Mouse (Mus musculus) stomach, embryonic 15.5 days (tissue): ENCODE results near the gene Aox4. TPM values are rescaled to one million over a fixed set of nuclear protein-coding genes. Genes with fewer than 3 reads are reported as not detected.

ENCODE experiments used
- ATAC-seq: fragments of 200-750 bp; cut with Nextera tagmentation; 2 replicates; pipeline ENCODE4 v1.8.0; 2017; ENCODE audit warnings: low read depth, moderate number of reproducible peaks, moderate TSS enrichment; ENCODE audit not compliant: insufficient read depth, low FRiP score
- H3K27ac ChIP-seq: fragments of 300-500 bp; sonication (generic); 2 replicates; pipeline ENCODE4 v1.5.1; 2015; ENCODE audit warnings: mild to moderate bottlenecking, inconsistent platforms
- H3K27me3 ChIP-seq: fragments of 300-500 bp; sonication (generic); replicated peaks from 2 replicates; pipeline ENCODE4 v1.6.1; 2015; ENCODE audit warnings: inconsistent platforms
- H3K36me3 ChIP-seq: fragments of 300-500 bp; sonication (generic); 2 replicates; pipeline ENCODE4 v1.6.1; 2015; ENCODE audit warnings: inconsistent platforms
- H3K4me1 ChIP-seq: fragments of 300-500 bp; sonication (generic); 2 replicates; pipeline ENCODE4 v1.6.1; 2015; ENCODE audit warnings: inconsistent platforms
- H3K4me2 ChIP-seq: fragments of 300-500 bp; sonication (generic); 2 replicates; pipeline ENCODE4 v1.6.1; 2015; ENCODE audit warnings: mild to moderate bottlenecking, inconsistent platforms
- H3K4me3 ChIP-seq: fragments of 300-500 bp; sonication (generic); replicated peaks from 2 replicates; pipeline ENCODE4 v1.5.1; 2015; ENCODE audit warnings: inconsistent platforms
- H3K9ac ChIP-seq: fragments of 300-500 bp; sonication (generic); 2 replicates; pipeline ENCODE4 v1.6.1; 2015; ENCODE audit warnings: inconsistent platforms
- H3K9me3 ChIP-seq: fragments of 300-500 bp; sonication (generic); 2 replicates; pipeline ENCODE4 v1.6.1; 2016; ENCODE audit warnings: inconsistent platforms
- WGBS: fragments of 180-500 bp; shearing (Covaris S2); methylation state at CpG from one replicate; pipeline ENCODE4 v1.1.7; 2015; 5-methylcytosine and 5-hydroxymethylcytosine counted together
- polyA plus RNA-seq: library from polyadenylated mRNA; unstranded; fragments of >200 nt; fragmentation: Nextera tagmentation; extraction: Ambion mirVana; gene quantifications from 2 replicates; pipeline ENCODE4 v1.2.1, GENCODE M21; 2015

Aox4 gene
- polyA plus RNA-seq = 0.13 and 0.18 TPM in 2 replicates

GRCm38 (mm10) chr1:58210203-58210602 lies at the start of gene Aox4:
Gene Aox4, plus strand, starts transcription at chr1:58210397.
- Histone ChIP-seq H3K9ac (no peak within 1 kb of the TSS), H3K36me3 (no peaks in the 10 kb centered on the region), H3K4me1 (no peaks in the 10 kb centered on the region), H3K4me3 (no peak within 1 kb of the TSS), H3K9me3 (no peaks in the 10 kb centered on the region), H3K27ac (no peak within 1 kb of the TSS), H3K4me2 (no peak within 1 kb of the TSS), H3K27me3 (no peaks in the 10 kb centered on the region)
- no peak for ATAC-seq
- 67% methylated on average over 17 of the region's 17 CpGs for WGBS

- Histone ChIP-seq H3K9ac (no peak overlapping the region), H3K9me3 (no peaks in the 10 kb centered on the region), H3K4me3 (no peak overlapping the region), H3K4me1 (no peaks in the 10 kb centered on the region), H3K36me3 (no peaks in the 10 kb centered on the region), H3K27ac (no peak overlapping the region), H3K27me3 (no peaks in the 10 kb centered on the region), H3K4me2 (no peak overlapping the region)
- 65% methylated on average over 6 of the region's 6 CpGs for WGBS
- ATAC-seq = no peak
These were observed 40.3 kb upstream of the Aox4 start for GRCm38 (mm10) chr1:58169893-58170292.

- H3K4me2 ChIP-seq = no peak overlapping the region
- H3K27me3 ChIP-seq = no peaks in the 10 kb centered on the region
- no peaks in the 10 kb centered on the region for H3K9me3 ChIP-seq
- H3K9ac ChIP-seq = no peak overlapping the region
- H3K27ac ChIP-seq = no peak overlapping the region
- H3K4me3 ChIP-seq = no peak overlapping the region
- H3K36me3 ChIP-seq = no peaks in the 10 kb centered on the region
- ATAC-seq = no peak
- H3K4me1 ChIP-seq = no peaks in the 10 kb centered on the region
- 55% methylated on average over 5 of the region's 5 CpGs for WGBS
These were observed 21.6 kb upstream of the Aox4 start for GRCm38 (mm10) chr1:58188514-58189175.

GRCm38 (mm10) chr1:58194317-58194716 lies 15.9 kb upstream of the Aox4 start:
- 90% methylated on average over 12 of the region's 12 CpGs for WGBS
- H3K4me1 ChIP-seq = no peaks in the 10 kb centered on the region
- ATAC-seq = no peak

GRCm38 (mm10) chr1:58194988-58195387 lies 15.2 kb upstream of the Aox4 start:
- H3K4me2 ChIP-seq = peak overlapping the region; percentile 28
- no peak overlapping the region for H3K9ac ChIP-seq
- H3K4me3 ChIP-seq = no peak overlapping the region
- 62% methylated on average over 3 of the region's 3 CpGs for WGBS
- no peaks in the 10 kb centered on the region for H3K27me3 ChIP-seq
- no peak overlapping the region for H3K27ac ChIP-seq
- H3K36me3 ChIP-seq = no peaks in the 10 kb centered on the region
- no peak for ATAC-seq
- no peaks in the 10 kb centered on the region for H3K4me1 ChIP-seq
- H3K9me3 ChIP-seq = no peaks in the 10 kb centered on the region

More at GRCm38 (mm10) chr1:58194317-58194716, 15.9 kb upstream of the Aox4 start:
- Histone ChIP-seq H3K4me2 (no peak overlapping the region), H3K9ac (no peak overlapping the region), H3K9me3 (no peaks in the 10 kb centered on the region), H3K36me3 (no peaks in the 10 kb centered on the region), H3K4me3 (no peak overlapping the region), H3K27me3 (no peaks in the 10 kb centered on the region), H3K27ac (no peak overlapping the region)

GRCm38 (mm10) chr1:58195541-58195940 lies 14.7 kb upstream of the Aox4 start:
- Histone ChIP-seq H3K27ac (no peak overlapping the region), H3K9ac (no peak overlapping the region), H3K4me3 (no peak overlapping the region), H3K36me3 (no peaks in the 10 kb centered on the region), H3K9me3 (no peaks in the 10 kb centered on the region), H3K4me2 (peak overlapping the region; percentile 28), H3K4me1 (no peaks in the 10 kb centered on the region), H3K27me3 (no peaks in the 10 kb centered on the region)
- WGBS = 17% methylated on average over 10 of the region's 10 CpGs
- no peak for ATAC-seq

GRCm38 (mm10) chr1:58197023-58197422 lies 13.2 kb upstream of the Aox4 start:
- 45% methylated on average over 9 of the region's 9 CpGs for WGBS
- Histone ChIP-seq H3K27me3 (no peaks in the 10 kb centered on the region), H3K27ac (no peak overlapping the region), H3K9ac (no peak overlapping the region), H3K4me1 (no peaks in the 10 kb centered on the region), H3K4me2 (no peak overlapping the region), H3K36me3 (no peaks in the 10 kb centered on the region), H3K9me3 (no peaks in the 10 kb centered on the region), H3K4me3 (no peak overlapping the region)
- no peak for ATAC-seq

- Histone ChIP-seq H3K4me1 (no peaks in the 10 kb centered on the region), H3K4me3 (no peak overlapping the region), H3K9ac (no peak overlapping the region), H3K9me3 (no peaks in the 10 kb centered on the region), H3K4me2 (no peak overlapping the region), H3K27ac (no peak overlapping the region), H3K27me3 (no peaks in the 10 kb centered on the region), H3K36me3 (no peaks in the 10 kb centered on the region)
- ATAC-seq = no peak
- WGBS = 65% methylated on average over 4 of the region's 4 CpGs
These were observed 11.8 kb upstream of the Aox4 start for GRCm38 (mm10) chr1:58198386-58198785.

GRCm38 (mm10) chr1:58212805-58213204 lies 2.6 kb downstream of the Aox4 start:
- Histone ChIP-seq H3K36me3 (no peaks in the 10 kb centered on the region), H3K4me1 (no peaks in the 10 kb centered on the region), H3K27ac (no peak overlapping the region), H3K4me2 (no peak overlapping the region), H3K9me3 (no peaks in the 10 kb centered on the region), H3K9ac (no peak overlapping the region), H3K27me3 (no peaks in the 10 kb centered on the region), H3K4me3 (no peak overlapping the region)
- no peak for ATAC-seq
- 75% methylated on average over 7 of the region's 7 CpGs for WGBS

- Histone ChIP-seq H3K4me3 (no peak overlapping the region), H3K9me3 (no peaks in the 10 kb centered on the region), H3K4me2 (no peak overlapping the region), H3K27ac (no peak overlapping the region), H3K4me1 (no peaks in the 10 kb centered on the region), H3K36me3 (no peaks in the 10 kb centered on the region), H3K9ac (no peak overlapping the region), H3K27me3 (no peaks in the 10 kb centered on the region)
- no peak for ATAC-seq
- WGBS = 75% methylated on average over 5 of the region's 5 CpGs
These were observed 3.6 kb downstream of the Aox4 start for GRCm38 (mm10) chr1:58213838-58214237.

GRCm38 (mm10) chr1:58215353-58215752 lies 5.2 kb downstream of the Aox4 start:
- H3K36me3 ChIP-seq = no peaks in the 10 kb centered on the region
- ATAC-seq = no peak
- no peaks in the 10 kb centered on the region for H3K9me3 ChIP-seq
- H3K4me3 ChIP-seq = no peak overlapping the region
- H3K4me1 ChIP-seq = no peaks in the 10 kb centered on the region
- H3K9ac ChIP-seq = no peak overlapping the region
- H3K4me2 ChIP-seq = no peak overlapping the region
- H3K27me3 ChIP-seq = no peaks in the 10 kb centered on the region
- H3K27ac ChIP-seq = no peak overlapping the region
- 86% methylated on average over 4 of the region's 4 CpGs for WGBS

GRCm38 (mm10) chr1:58215956-58216532 lies 5.8 kb downstream of the Aox4 start:
- H3K36me3 ChIP-seq = no peaks in the 10 kb centered on the region
- 83% methylated on average over 7 of the region's 7 CpGs for WGBS
- no peaks in the 10 kb centered on the region for H3K9me3 ChIP-seq
- H3K9ac ChIP-seq = no peak overlapping the region
- no peak overlapping the region for H3K4me3 ChIP-seq
- no peaks in the 10 kb centered on the region for H3K27me3 ChIP-seq
- H3K27ac ChIP-seq = no peak overlapping the region
- H3K4me2 ChIP-seq = no peak overlapping the region
- H3K4me1 ChIP-seq = no peaks in the 10 kb centered on the region
- ATAC-seq = no peak
